Mouse (Mus musculus): Measurements from ENCODE around the gene Tcf20.
"Not testable (repeated sequence)": the region's sequence is repeated elsewhere in the genome, so short reads cannot be mapped to it uniquely, and the experiment has no call there.

The Tcf20 gene

DNA sequence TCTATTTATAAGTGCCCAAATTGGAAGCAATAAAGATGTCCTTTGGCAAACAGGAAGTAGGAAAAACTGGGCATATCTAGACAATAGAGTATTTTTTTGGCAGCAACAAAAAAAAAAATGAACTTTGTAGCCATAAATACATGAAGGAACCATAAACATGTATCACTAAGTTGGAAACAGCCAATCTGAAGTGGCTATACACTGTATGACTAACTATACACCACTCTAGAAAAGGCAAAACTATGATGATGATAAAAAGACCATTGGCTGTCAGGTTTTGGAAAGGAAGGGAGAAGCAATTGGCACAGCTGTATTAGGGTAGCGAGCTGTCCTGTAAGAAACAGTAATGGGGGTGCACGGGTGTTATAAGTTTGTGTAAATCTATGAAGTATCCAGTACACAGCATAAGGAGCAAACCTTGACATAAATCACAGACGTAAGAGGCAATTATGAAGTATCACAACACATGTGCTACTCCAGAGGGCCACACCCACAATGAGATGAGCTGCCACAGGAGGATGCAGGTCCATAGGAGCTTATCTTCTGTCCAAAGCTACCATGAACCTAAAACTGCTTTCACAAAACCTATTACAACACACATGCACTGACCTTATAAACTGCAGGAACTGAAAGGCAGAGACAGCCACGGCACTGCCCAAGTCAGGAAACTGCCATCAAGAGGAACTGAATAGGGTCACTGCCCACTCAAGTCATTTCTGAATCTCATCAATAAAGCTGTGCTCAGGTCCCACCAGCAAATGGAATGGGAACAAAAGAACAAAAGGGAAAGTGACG lies 180.5 kb downstream of the Tcf20 start:
- no peak for DNase-seq (ENCODE audit: low spot score)

DNA sequence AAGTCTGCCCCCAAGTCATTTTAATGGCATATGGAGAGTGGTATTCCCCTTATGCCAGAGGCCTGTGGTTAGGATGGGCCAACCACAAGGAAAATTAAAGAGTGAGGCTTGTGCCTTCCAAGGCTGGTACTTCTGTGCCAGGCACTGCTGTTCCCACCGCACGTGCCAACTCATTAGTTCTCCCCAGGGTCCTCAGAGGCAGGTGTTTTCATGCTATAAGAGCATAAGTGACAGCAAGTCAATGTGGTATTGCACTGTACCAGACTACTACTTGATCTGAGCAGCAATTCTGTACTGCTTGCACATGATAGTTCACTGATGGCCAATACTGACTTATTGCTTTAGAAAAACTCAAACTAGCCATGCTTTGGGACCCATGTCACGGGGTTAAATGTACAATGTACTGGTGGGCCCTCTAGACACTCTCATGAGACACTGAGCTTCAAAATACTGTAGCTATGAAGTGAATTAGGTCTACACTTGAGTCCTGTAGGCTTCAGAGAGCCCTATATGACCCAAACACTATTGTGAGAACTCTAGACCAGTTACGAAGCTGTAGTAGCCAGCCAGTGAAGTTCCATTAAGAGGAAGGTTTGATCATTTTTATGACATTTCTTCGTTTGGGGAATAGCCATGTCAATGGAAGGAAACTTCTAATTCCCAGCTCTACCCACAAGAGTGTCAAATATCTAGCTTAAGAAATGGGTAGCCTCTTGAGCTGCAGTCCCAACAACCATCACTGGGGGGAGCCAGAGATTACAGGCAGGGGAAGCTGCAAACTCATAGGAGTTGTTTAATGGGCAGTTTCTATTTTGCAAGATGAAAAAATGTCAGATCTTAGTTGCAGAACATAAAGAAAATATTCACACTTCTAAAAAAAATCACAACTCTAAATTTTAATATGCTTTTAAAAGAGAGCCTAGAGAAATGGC lies 182.7 kb downstream of the Tcf20 start:
- DNase-seq (ENCODE audit: low spot score): peak; percentile 91

DNA sequence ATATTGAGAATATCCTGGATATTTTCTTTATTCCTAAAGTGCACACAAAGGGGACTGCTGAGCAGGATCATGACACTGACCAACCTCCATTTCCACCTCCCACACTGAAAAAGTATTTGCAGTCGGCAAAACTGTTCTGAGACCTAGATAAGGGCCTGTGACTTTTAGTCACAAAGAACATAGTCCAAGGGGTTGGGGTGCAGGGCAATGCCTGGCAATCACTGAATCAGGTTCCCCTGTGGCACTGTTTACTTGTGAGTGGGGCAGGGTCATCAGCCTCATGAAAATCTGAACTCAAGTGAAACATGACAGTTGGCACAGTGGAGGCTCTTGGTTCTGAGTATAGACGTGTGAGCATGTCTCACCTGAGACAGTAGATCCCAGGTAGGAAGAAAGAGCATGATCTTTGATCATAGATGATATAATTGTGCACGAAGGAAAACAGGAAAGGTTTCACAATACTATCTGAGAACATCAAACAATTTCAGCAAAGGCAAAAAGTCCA lies 191.7 kb downstream of the Tcf20 start:
- DNase-seq (ENCODE audit: low spot score): no peak

DNA sequence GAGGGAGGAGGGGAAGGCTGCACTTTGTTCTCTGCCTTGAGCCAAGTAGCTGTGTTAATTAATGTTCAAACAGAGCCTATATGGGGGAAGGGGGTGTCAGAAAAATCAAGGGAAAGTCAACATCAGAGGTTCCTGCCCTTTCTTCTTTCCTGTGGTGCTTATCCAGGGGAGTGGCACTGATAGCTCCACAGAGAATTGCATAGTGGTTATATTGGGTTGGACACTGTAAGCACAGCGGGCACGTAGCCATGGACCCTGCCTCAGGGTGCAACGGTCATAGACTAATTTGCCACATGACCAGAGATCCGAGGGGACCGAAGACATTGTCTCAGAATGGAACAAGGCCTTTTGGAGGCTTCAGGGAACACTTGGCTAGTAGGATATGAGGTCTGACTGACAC lies 193.4 kb downstream of the Tcf20 start, which contains the start of gene Cyp2d26:
Gene Cyp2d26, minus strand, starts transcription at position 18 of the 400 bp plus-strand sequence.
- DNase-seq (ENCODE audit: low spot score): no peak

DNA sequence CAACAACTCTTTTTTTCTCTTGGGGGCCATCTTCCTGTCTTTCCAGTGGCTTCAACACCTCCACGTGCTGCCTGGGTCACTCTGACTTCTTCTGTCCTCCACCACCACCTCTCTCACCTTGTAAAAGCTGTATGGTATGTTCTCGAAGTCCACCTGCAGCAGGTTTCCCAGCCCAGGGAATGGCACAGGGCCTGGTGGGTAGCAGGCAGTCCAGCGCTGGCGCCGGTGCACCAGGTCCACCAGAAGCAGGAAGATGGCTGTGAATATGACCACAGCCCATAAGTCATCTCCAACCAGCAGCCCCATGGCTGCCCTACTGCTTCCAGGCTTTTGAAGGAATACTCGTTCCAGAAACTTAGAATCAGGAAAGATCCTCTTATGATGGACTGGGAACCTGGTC lies 193.8 kb downstream of the Tcf20 start:
- DNase-seq (ENCODE audit: low spot score): no peak

DNA sequence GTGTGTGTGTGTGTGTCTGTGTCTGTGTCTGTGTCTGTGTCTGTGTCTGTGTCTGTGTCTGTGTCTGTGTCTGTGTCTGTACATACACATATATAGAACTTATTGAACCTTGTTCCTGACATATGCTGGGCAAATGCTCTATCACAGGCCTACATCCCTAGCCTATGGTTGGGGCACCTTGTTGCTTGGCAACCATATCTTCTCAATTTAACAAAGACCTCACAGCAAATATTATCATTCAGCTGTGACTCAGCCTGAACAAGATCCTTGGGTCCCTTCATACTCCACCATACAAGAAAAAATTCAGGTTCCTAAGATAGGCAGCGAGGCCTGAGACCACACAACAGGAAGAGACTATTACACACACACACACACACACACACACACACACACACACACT lies 194.2 kb downstream of the Tcf20 start:
- no peak for DNase-seq (ENCODE audit: low spot score)

DNA sequence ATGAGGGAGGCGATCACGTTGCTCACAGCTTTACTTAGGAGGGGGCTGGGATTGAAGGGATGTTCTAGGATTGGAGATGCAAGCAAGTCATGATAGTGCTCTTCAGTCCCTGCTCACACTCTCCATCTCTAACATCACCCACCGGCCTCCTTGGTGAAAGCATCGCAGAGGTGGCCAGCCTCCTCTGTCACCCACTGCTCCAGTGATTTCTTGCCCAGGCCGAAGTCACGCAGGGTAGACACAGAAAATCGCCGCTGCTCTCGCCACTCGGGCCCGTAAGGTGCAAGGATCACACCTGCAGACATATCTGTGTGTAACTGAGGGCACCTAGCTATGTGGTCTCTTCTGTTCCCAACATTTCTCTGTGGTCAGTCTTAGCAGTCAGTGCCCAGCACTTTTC lies 195.1 kb downstream of the Tcf20 start:
- no peak for DNase-seq (ENCODE audit: low spot score)

DNA sequence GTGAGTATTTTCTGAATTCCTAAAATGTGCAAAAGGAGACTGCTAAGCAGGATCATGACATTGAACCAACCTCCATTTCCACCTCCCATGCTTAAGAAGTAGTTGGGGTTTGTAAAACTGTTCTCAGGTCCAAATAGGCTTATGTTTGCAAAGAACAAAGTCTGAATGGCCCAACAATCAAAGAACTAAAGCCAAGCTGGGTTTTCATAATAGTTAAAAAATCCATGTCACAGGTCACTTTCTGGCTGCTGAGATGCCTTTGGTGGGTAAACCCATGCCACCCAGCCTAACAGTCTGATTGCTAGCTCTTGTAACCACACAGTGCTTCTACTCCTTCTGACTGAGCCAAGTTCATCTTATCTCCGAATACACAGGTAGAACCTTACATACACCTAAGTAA lies 203.1 kb downstream of the Tcf20 start:
- no peak for DNase-seq (ENCODE audit: low spot score)

DNA sequence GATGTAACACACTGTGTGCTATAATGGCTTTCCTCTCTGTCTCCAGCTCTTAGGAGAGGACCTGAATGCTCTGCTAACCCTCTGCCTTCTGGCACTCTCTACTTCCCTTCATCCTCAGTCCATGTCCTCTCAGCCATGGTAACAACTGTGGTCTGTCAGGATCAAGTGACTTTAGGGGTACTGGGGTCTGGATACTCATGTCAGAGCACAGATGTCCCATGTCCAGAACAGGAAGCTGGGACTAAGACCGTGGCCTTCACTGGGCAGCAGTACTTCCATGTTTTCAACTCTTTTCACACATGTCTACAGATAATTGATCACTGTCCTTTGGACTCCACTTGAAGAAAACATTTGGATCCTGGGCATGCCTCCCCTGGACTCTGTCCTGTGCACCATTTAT lies 203.9 kb downstream of the Tcf20 start:
- DNase-seq (ENCODE audit: low spot score): no peak

DNA sequence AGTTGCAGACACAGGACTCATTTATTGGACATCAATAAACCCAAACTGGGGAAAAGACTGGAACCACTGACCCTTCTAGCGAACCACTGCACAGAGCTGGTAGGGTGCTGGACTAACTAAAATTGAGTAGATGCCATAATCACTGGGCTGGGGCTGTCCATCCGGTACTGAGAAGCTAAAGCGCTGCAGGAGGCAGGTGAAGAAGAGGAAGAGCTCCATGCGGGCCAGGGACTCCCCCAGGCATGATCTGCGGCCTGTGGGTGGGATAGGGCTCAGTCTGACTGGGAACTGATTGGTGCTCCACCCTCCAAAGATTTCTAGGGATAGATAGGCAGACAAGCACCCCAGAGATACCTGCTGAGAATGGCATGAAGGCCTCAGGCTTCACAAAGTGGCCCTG lies 209.8 kb downstream of the Tcf20 start:
- DNase-seq (ENCODE audit: low spot score): not testable (repeated sequence)

DNA sequence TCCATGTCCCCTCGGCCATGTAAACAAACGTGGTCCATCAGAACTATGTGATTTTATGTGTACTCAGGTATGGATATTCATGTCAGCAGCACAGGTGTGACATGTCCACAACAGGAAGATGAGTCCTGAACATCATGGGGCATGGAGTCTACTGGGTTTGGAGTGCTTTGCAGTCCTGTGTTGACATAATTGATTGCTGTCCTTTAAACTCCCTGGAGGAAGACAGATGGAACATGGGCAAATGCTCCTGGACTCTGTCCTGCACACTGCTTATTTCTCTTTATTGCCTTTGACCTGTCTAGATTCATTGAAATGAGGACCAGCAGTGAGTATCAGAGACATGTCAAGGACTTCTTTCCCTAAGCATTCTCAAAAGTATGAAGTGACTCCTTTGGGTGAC lies 221.7 kb downstream of the Tcf20 start:
- DNase-seq (ENCODE audit: low spot score): no peak

DNA sequence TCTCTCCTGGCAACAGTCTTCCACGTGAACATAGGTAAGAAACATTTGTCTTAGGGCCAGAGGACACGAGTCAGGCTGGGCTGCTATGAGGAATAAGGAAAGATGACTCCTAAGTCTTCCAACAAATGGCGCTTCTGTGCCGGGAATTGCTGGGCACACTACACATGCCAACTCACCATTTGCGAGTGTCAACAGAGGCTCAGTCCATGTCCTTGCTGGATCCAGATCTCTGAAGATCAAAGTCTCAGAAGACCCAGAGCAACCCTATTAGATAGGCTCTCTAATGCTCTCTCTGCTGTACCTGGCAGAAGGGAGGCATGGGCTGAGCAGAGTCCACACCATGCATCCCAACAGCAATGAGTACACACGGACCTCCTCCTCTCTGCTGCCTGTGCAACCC lies 222.8 kb downstream of the Tcf20 start:
- no peak for DNase-seq (ENCODE audit: low spot score)

DNA sequence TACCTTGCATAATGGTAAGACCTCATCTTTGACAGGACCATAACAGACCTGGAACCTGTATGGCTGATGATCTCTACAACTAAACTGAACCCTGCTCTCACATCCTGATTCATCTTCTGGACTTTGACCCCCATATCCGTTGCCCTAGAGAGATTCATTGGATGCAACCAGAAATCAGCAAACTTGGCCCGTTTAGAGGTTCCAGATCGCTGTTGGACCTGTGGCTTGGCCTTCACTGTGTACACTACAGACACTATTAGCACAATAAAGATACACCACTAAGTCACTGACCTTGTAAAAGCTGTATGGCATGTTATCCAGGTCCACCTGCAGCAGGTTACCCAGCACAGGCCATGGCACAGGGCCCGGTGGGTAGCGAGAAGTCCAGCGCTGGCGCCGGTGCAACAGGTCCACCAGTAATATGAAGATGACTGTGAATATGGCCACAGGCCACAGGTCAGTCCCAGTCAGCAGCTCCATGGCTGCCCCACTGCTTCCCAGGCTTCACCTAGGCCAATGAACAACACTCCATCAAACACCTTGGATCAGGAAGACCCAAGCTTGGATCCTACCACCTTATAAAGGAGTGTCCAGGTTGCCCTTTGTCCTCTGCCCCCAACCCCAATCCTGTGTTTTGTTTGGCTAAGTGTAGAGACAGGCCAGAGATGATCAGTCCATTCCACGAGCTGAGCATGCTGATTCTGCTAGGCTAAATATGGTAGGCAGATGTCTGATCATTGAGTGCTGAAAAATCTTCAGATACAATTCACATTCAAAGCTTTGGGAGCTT lies 223.8 kb downstream of the Tcf20 start, which contains the start of gene Cyp2d40:
Gene Cyp2d40, minus strand, starts transcription at position 553 of the 790 bp plus-strand sequence.
- no peak for DNase-seq (ENCODE audit: low spot score)
